Mouse (Mus musculus): ENCODE measurements at regions not wholly inside any gene's neighbourhood (a gene's known extent, or its start where the extent isn't known, plus 50 kb on each side); places are given as distances from the start of the nearest gene placed in this dataset.

DNA sequence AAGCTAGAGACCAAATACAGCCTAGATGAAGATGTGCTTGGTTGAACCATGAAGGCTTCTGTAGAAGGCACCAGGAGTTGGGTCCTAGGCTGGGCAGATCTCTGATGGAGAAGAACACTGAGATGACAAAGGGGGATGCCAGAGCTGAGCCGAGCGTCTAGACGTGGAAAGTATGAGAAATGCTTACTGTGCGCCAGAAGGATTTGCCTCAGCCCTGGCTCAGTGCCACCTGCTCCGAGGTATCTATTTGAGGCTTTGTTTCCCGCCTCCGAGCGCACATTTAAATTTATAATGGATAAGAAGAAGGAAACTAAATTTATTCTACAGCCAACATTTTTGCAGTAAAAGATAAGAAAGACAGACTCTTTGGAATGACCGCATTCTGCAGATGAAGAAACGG lies 317.2 kb upstream of the Runx1 start:
- Histone ChIP-seq H3K4me3 (replicated peaks; ENCODE audit: low read length) (no peak overlapping the region), H3K4me1 (replicated peaks; ENCODE audit: low read depth, low read length) (no peaks in the 10 kb centered on the region), H3K27me3 (ENCODE audit: insufficient read depth, low read length) (peaks cover 4% of the 10 kb centered on the region; the same call in 1 of the 2 replicates), H3K36me3 (ENCODE audit: insufficient read depth, low read length) (no peaks in the 10 kb centered on the region), H3K9me3 (ENCODE audit: low read length) (no peaks in the 10 kb centered on the region)
- no peak for TF ChIP-seq CTCF (conservative IDR thresholded peaks at IDR 0.05; ENCODE audit: low read length)
- no peak for TF ChIP-seq NANOG (IDR thresholded peaks at IDR 0.05; ENCODE audit: borderline replicate concordance, low read length)
- no peak for TF ChIP-seq POU5F1 (IDR thresholded peaks at IDR 0.05; ENCODE audit: borderline replicate concordance, low read length)

GRCm38 (mm10) chr16:93141967-93142366 lies 316.0 kb upstream of the Runx1 start:
- TF ChIP-seq CTCF (conservative IDR thresholded peaks at IDR 0.05; ENCODE audit: low read length) (no peak), POU5F1 (IDR thresholded peaks at IDR 0.05; ENCODE audit: borderline replicate concordance, low read length) (no peak), NANOG (IDR thresholded peaks at IDR 0.05; ENCODE audit: borderline replicate concordance, low read length) (no peak)
- no peaks in the 10 kb centered on the region for H3K36me3 ChIP-seq (ENCODE audit: insufficient read depth, low read length)
- no peak overlapping the region for H3K4me3 ChIP-seq (replicated peaks; ENCODE audit: low read length)
- H3K27me3 ChIP-seq (ENCODE audit: insufficient read depth, low read length), result peaks cover 4% of the 10 kb centered on the region; the same call in 1 of the 2 replicates
- no peaks in the 10 kb centered on the region for H3K4me1 ChIP-seq (replicated peaks; ENCODE audit: low read depth, low read length)
- no peaks in the 10 kb centered on the region for H3K9me3 ChIP-seq (ENCODE audit: low read length)

- Histone ChIP-seq H3K9me3 (ENCODE audit: low read length) (no peaks in the 10 kb centered on the region), H3K36me3 (ENCODE audit: insufficient read depth, low read length) (no peaks in the 10 kb centered on the region), H3K4me1 (replicated peaks; ENCODE audit: low read depth, low read length) (no peaks in the 10 kb centered on the region), H3K4me3 (replicated peaks; ENCODE audit: low read length) (no peak overlapping the region), H3K27me3 (ENCODE audit: insufficient read depth, low read length) (peaks cover 4% of the 10 kb centered on the region; the same call in 1 of the 2 replicates)
- TF ChIP-seq POU5F1 (IDR thresholded peaks at IDR 0.05; ENCODE audit: borderline replicate concordance, low read length) (no peak), NANOG (IDR thresholded peaks at IDR 0.05; ENCODE audit: borderline replicate concordance, low read length) (no peak), CTCF (conservative IDR thresholded peaks at IDR 0.05; ENCODE audit: low read length) (no peak)
Measured at GRCm38 (mm10) chr16:93140535-93141110, 314.7 kb upstream of the Runx1 start.

GRCm38 (mm10) chr16:93137249-93137648 lies 311.3 kb upstream of the Runx1 start:
- TF ChIP-seq CTCF (conservative IDR thresholded peaks at IDR 0.05; ENCODE audit: low read length), result no peak
- no peak for TF ChIP-seq POU5F1 (IDR thresholded peaks at IDR 0.05; ENCODE audit: borderline replicate concordance, low read length)
- no peak for TF ChIP-seq NANOG (IDR thresholded peaks at IDR 0.05; ENCODE audit: borderline replicate concordance, low read length)
- Histone ChIP-seq H3K27me3 (ENCODE audit: insufficient read depth, low read length) (no peaks in the 10 kb centered on the region), H3K9me3 (ENCODE audit: low read length) (no peaks in the 10 kb centered on the region), H3K4me3 (replicated peaks; ENCODE audit: low read length) (no peak overlapping the region), H3K4me1 (replicated peaks; ENCODE audit: low read depth, low read length) (no peaks in the 10 kb centered on the region), H3K36me3 (ENCODE audit: insufficient read depth, low read length) (no peaks in the 10 kb centered on the region)

DNA sequence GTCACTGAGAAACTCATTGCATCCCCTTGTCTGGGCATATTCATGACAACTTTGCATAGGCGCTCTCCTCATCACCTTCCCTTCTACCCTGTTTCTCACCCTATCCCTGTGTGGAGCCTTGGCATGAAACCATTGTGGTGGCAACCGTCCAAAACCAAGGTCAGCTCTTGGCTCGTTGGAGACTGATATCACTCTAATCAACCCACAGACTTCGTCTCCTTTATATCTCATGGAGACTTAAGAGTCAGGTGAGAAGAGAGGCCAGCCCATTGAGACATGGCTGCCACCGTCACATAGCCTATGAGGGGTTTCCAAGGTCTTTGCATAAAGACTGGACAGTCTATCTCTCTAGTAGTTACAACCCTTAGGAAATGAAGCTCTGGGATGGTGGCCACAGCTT lies 305.5 kb upstream of the Runx1 start:
- Histone ChIP-seq H3K27me3 (ENCODE audit: insufficient read depth, low read length) (peaks cover 7% of the 10 kb centered on the region), H3K4me1 (replicated peaks; ENCODE audit: low read depth, low read length) (no peaks in the 10 kb centered on the region), H3K4me3 (replicated peaks; ENCODE audit: low read length) (no peak overlapping the region), H3K36me3 (ENCODE audit: insufficient read depth, low read length) (no peaks in the 10 kb centered on the region), H3K9me3 (ENCODE audit: low read length) (peaks cover 7% of the 10 kb centered on the region)
- TF ChIP-seq POU5F1 (IDR thresholded peaks at IDR 0.05; ENCODE audit: borderline replicate concordance, low read length), result no peak
- no peak for TF ChIP-seq CTCF (conservative IDR thresholded peaks at IDR 0.05; ENCODE audit: low read length)
- no peak for TF ChIP-seq NANOG (IDR thresholded peaks at IDR 0.05; ENCODE audit: borderline replicate concordance, low read length)

DNA sequence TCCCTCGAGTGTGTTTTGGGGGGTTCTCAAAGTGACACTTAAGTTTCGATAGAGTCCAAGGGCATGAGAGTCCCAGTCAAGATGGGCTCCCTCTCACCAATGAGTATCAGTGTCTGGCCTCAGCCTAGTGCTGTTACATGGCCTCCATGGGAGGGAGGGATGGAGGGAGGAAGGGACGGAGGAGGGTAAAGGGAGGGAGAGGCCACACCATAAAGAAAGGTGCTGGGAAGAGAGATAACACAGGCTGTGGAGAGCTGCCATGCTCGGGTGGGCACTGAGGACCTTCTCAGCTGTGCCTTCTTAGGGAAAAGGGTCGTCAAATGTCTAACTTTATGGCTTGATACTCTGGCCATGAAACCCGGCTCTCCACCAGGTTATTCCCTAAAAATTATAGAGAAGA lies 304.7 kb upstream of the Runx1 start:
- TF ChIP-seq NANOG (IDR thresholded peaks at IDR 0.05; ENCODE audit: borderline replicate concordance, low read length) (no peak), POU5F1 (IDR thresholded peaks at IDR 0.05; ENCODE audit: borderline replicate concordance, low read length) (no peak), CTCF (conservative IDR thresholded peaks at IDR 0.05; ENCODE audit: low read length) (no peak)
- peaks cover 7% of the 10 kb centered on the region for H3K9me3 ChIP-seq (ENCODE audit: low read length)
- peaks cover 7% of the 10 kb centered on the region for H3K27me3 ChIP-seq (ENCODE audit: insufficient read depth, low read length)
- no peaks in the 10 kb centered on the region for H3K4me1 ChIP-seq (replicated peaks; ENCODE audit: low read depth, low read length)
- no peak overlapping the region for H3K4me3 ChIP-seq (replicated peaks; ENCODE audit: low read length)
- no peaks in the 10 kb centered on the region for H3K36me3 ChIP-seq (ENCODE audit: insufficient read depth, low read length)

- Histone ChIP-seq H3K9me3 (ENCODE audit: low read length) (peaks cover 5% of the 10 kb centered on the region), H3K4me3 (replicated peaks; ENCODE audit: low read length) (no peak overlapping the region), H3K36me3 (ENCODE audit: insufficient read depth, low read length) (no peaks in the 10 kb centered on the region), H3K27me3 (ENCODE audit: insufficient read depth, low read length) (peaks cover 5% of the 10 kb centered on the region), H3K4me1 (replicated peaks; ENCODE audit: low read depth, low read length) (no peaks in the 10 kb centered on the region)
- no peak for TF ChIP-seq CTCF (conservative IDR thresholded peaks at IDR 0.05; ENCODE audit: low read length)
- no peak for TF ChIP-seq NANOG (IDR thresholded peaks at IDR 0.05; ENCODE audit: borderline replicate concordance, low read length)
- TF ChIP-seq POU5F1 (IDR thresholded peaks at IDR 0.05; ENCODE audit: borderline replicate concordance, low read length), result no peak
Measured at GRCm38 (mm10) chr16:93123707-93124106, 297.8 kb upstream of the Runx1 start.

GRCm38 (mm10) chr16:93116111-93116969 lies 290.4 kb upstream of the Runx1 start:
- H3K27me3 ChIP-seq (ENCODE audit: insufficient read depth, low read length), result no peaks in the 10 kb centered on the region
- no peaks in the 10 kb centered on the region for H3K36me3 ChIP-seq (ENCODE audit: insufficient read depth, low read length)
- H3K9me3 ChIP-seq (ENCODE audit: low read length), result no peaks in the 10 kb centered on the region
- no peak overlapping the region for H3K4me3 ChIP-seq (replicated peaks; ENCODE audit: low read length)
- TF ChIP-seq NANOG (IDR thresholded peaks at IDR 0.05; ENCODE audit: borderline replicate concordance, low read length) (no peak), POU5F1 (IDR thresholded peaks at IDR 0.05; ENCODE audit: borderline replicate concordance, low read length) (no peak), CTCF (conservative IDR thresholded peaks at IDR 0.05; ENCODE audit: low read length) (no peak)
- no peaks in the 10 kb centered on the region for H3K4me1 ChIP-seq (replicated peaks; ENCODE audit: low read depth, low read length)

Measured in E14TG2a.4 (cell line).